Mouse (Mus musculus): Measurements from ENCODE around the gene Cd48.

DNA sequence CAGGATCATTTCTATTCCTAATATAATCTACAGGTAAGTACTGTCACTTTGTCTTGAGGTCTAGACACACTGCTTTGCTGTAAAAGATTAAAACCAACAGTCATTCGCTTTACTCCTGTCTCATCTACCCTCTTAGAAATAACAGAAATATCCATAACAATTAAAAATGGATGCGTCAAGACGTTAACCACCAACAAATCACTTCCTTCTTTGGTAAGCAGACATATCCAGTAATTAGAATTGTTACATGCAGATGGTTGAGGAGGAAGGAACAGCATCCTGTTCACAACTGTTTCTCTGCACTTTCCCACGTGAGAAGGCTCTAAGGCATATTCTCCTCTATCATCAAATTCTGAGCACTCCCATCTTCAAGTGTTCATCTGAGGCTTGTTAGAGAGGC, 5.5 kb downstream of the Cd48 start:
- TF ChIP-seq CTCF (IDR thresholded peaks at IDR 0.05; ENCODE audit: insufficient read depth, low read depth, low read length) (no peak), POLR2A (IDR thresholded peaks at IDR 0.05; ENCODE audit: insufficient read depth, low read depth, low read length) (no peak)

Measured in olfactory bulb, adult 2 months (tissue).